Mouse (Mus musculus) midbrain, postnatal 0 days (tissue): ENCODE results near the gene Gdpd3. TPM values are rescaled to one million over a fixed set of nuclear protein-coding genes. Genes with fewer than 3 reads are reported as not detected.
"Not testable (repeated sequence)": the region's sequence is repeated elsewhere in the genome, so short reads cannot be mapped to it uniquely, and the experiment has no call there.

Experiments used
- ATAC-seq: fragments of 200-750 bp; cut with Nextera tagmentation; 2 replicates; pipeline ENCODE4 v1.8.0; 2017; ENCODE audit warnings: moderate number of reproducible peaks, mild to moderate bottlenecking, moderate TSS enrichment, moderate library complexity; ENCODE audit not compliant: low FRiP score
- DNase-seq: peaks from one replicate; pipeline ENCODE4 v3.0.0-alpha.2; 2015; ENCODE audit warnings: low spot score
- H3K27ac ChIP-seq: fragments of 300-500 bp; sonication (generic); 2 replicates; pipeline ENCODE4 v1.5.1; 2014; ENCODE audit warnings: low read depth, mild to moderate bottlenecking, low read length, mixed read lengths
- H3K27me3 ChIP-seq: fragments of 300-500 bp; sonication (generic); 2 replicates; pipeline ENCODE4 v1.6.1; 2014; ENCODE audit warnings: low read length, control low read depth, mixed read lengths; ENCODE audit not compliant: insufficient read depth
- H3K36me3 ChIP-seq: fragments of 300-500 bp; sonication (generic); 2 replicates; pipeline ENCODE4 v1.6.1; 2014; ENCODE audit warnings: low read length, control low read depth, mixed read lengths; ENCODE audit not compliant: insufficient read depth
- H3K4me1 ChIP-seq: fragments of 300-500 bp; sonication (generic); 2 replicates; pipeline ENCODE4 v1.6.1; 2014; ENCODE audit warnings: mild to moderate bottlenecking, control low read depth, antibody characterized with exemption, low read length, mixed read lengths; ENCODE audit not compliant: insufficient read depth
- H3K4me2 ChIP-seq: fragments of 300-500 bp; sonication (generic); 2 replicates; pipeline ENCODE4 v1.6.1; 2014; ENCODE audit warnings: low read depth, mild to moderate bottlenecking, low read length, mixed read lengths; ENCODE audit not compliant: poor library complexity, severe bottlenecking
- H3K4me3 ChIP-seq: fragments of 300-500 bp; sonication (generic); 2 replicates; pipeline ENCODE4 v1.5.1; 2014; ENCODE audit warnings: low read depth, mild to moderate bottlenecking, low read length, moderate library complexity
- H3K9ac ChIP-seq: fragments of 300-500 bp; sonication (generic); replicated peaks from 2 replicates; pipeline ENCODE4 v1.6.1; 2014; ENCODE audit warnings: mild to moderate bottlenecking, low read length, moderate library complexity, mixed read lengths; ENCODE audit not compliant: poor library complexity, severe bottlenecking
- H3K9me3 ChIP-seq: fragments of 300-500 bp; sonication (generic); 2 replicates; pipeline ENCODE4 v1.6.1; 2016; ENCODE audit warnings: low read length, control low read depth
- CTCF ChIP-seq: IDR thresholded peaks from 2 replicates; pipeline ENCODE4 v1.5.1; 2016; ENCODE audit warnings: antibody characterized with exemption, mild to moderate bottlenecking
- WGBS: fragments of 180-500 bp; shearing (Covaris S2); extraction: QIAGEN DNeasy Blood & Tissue Kit; methylation state at CpG from one replicate; pipeline ENCODE4 v1.1.7; 2014; 5-methylcytosine and 5-hydroxymethylcytosine counted together
- polyA plus RNA-seq: library from polyadenylated mRNA; unstranded; fragments of >200 nt; fragmentation: Nextera tagmentation; extraction: Ambion mirVana; gene quantifications from 2 replicates; pipeline ENCODE4 v1.2.1, GENCODE M21; 2015
- total RNA-seq: library from RNA; depleted of rRNA; stranded (reverse); fragments of >200 nt; gene quantifications from 2 replicates; pipeline ENCODE4 v1.2.3, GENCODE M21; 2014; rRNA removed

Gene Gdpd3
- total RNA-seq (0.66 TPM in 1 of 2 replicates, not detected in the other), polyA plus RNA-seq (1.3 TPM in 2 replicates)

DNA sequence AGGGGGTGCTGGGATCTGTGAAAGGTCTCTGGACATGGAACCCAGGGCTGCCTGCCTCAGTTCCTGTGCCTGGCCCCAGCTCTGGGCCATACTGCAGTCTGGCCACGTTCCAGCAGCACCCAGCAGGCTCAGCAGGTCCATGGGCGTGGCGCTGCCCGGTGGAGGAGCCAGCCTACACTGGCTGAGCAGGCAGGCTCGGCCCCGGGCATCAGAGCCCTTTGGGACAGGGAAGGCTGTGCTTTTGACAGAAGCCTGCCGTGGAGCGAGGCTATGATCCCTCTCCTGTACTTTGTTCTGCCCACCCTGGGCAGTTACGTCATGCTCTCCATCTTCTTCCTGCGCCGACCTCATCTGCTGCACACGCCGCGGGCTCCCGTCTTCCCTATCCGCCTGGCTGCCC lies at the start of gene Gdpd3:
Gene Gdpd3, plus strand, starts transcription at position 134 of the 400 bp plus-strand sequence.
- no peak within 1 kb of the TSS for H3K27ac ChIP-seq
- no peak for TF ChIP-seq CTCF
- no peak within 1 kb of the TSS for H3K9ac ChIP-seq
- no peak within 1 kb of the TSS for H3K4me3 ChIP-seq
- no peaks in the 10 kb centered on the region for H3K27me3 ChIP-seq
- peaks cover 55% of the 10 kb centered on the region for H3K36me3 ChIP-seq
- DNase-seq (no peak), ATAC-seq (no peak)
- H3K4me2 ChIP-seq, result no peak within 1 kb of the TSS
- WGBS, result 91% methylated on average over 16 of the region's 16 CpGs
- peaks cover under 1% of the 10 kb centered on the region; the same call in 1 of the 2 replicates for H3K4me1 ChIP-seq
- H3K9me3 ChIP-seq, result no peaks in the 10 kb centered on the region

DNA sequence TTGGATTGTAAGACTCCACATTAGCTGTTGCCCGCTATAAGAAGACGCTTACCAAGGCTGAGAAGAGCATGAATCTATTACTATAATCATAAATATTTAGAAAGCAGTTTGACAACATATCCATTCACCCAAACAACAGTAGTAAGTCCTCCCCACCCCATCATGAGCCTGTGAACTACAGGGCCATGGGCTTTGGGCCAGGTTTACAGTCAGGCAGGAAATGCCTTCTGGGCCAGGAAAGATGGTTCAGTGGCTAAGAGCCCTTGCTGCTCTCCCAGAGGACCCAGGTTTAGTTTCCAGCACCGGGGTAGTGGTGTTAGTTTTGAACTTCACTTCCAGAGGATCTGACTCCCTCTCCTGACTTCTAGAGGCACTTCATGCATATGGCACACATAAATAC lies 48.6 kb upstream of the Gdpd3 start:
- Histone ChIP-seq H3K4me1 (no peaks in the 10 kb centered on the region), H3K27ac (no peak overlapping the region), H3K36me3 (no peaks in the 10 kb centered on the region), H3K4me2 (no peak overlapping the region), H3K9me3 (no peaks in the 10 kb centered on the region), H3K4me3 (no peak overlapping the region), H3K9ac (no peak overlapping the region), H3K27me3 (no peaks in the 10 kb centered on the region)
- ATAC-seq (no peak), DNase-seq (no peak)
- no peak for TF ChIP-seq CTCF
- whole genome bisulfite sequencing, result 96% methylated on average over 3 of the region's 3 CpGs

DNA sequence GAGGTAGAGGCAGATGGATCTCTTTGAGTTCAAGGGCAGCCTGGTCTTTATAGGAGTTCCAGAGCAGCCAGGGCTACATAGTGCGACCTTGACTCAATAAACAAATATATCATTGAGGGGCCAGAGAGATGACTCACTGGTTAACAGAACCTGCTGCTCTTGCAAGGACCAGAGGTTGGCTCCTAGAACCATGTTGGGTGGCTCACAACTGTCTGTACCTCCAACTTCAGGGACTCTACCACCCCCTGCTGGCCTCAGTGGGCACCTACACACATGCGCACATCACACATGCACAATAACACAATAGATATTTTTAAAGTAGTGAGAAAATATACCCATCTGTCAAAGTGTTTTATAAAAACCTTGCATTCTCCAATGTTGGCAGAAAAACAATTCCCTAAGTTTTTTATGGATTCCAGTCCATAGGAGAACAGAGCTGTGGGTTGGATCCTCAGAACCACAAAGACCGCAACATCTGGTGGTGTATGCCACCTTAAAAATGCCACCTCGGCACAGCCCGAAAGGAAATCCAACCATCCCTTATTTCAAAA lies 47.3 kb upstream of the Gdpd3 start:
- H3K9me3 ChIP-seq, result no peaks in the 10 kb centered on the region

DNA sequence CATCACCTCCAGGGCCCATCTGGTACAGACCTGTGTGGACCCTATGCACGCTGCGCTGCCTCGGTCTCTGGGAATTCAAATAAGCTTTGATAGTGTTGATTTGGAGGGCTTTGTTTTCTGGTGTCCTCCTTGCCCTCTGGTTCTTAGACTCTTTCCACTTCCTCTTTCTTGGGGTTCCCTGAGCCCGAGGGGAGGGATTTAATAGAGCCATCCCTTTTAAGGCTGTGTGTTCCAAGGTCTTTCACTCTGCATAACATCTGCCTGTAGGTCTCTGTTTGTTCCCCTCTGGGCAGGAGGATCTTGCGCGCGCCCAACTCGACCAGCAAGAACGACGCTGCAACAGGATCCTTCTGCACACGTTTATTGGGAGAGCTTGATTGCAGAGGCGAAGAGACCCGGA lies 44.5 kb upstream of the Gdpd3 start:
- H3K27ac ChIP-seq, result no peak overlapping the region
- DNase-seq (no peak), ATAC-seq (no peak)
- no peaks in the 10 kb centered on the region for H3K9me3 ChIP-seq
- no peaks in the 10 kb centered on the region for H3K27me3 ChIP-seq
- H3K4me3 ChIP-seq, result no peak overlapping the region
- H3K9ac ChIP-seq, result no peak overlapping the region
- H3K4me2 ChIP-seq, result no peak overlapping the region
- WGBS, result 93% methylated on average over 13 of the region's 13 CpGs
- H3K4me1 ChIP-seq, result no peaks in the 10 kb centered on the region
- no peak for TF ChIP-seq CTCF
- H3K36me3 ChIP-seq, result no peaks in the 10 kb centered on the region

More for the DNA sequence above, 47.3 kb upstream of the Gdpd3 start:
- no peak overlapping the region for H3K4me2 ChIP-seq
- peak; percentile 24 for TF ChIP-seq CTCF
- H3K4me1 ChIP-seq, result no peaks in the 10 kb centered on the region
- ATAC-seq (no peak), DNase-seq (no peak)
- H3K4me3 ChIP-seq, result no peak overlapping the region
- no peaks in the 10 kb centered on the region for H3K27me3 ChIP-seq
- 95% methylated on average over 5 of the region's 5 CpGs for WGBS
- no peak overlapping the region for H3K27ac ChIP-seq
- H3K36me3 ChIP-seq, result no peaks in the 10 kb centered on the region
- no peak overlapping the region for H3K9ac ChIP-seq

DNA sequence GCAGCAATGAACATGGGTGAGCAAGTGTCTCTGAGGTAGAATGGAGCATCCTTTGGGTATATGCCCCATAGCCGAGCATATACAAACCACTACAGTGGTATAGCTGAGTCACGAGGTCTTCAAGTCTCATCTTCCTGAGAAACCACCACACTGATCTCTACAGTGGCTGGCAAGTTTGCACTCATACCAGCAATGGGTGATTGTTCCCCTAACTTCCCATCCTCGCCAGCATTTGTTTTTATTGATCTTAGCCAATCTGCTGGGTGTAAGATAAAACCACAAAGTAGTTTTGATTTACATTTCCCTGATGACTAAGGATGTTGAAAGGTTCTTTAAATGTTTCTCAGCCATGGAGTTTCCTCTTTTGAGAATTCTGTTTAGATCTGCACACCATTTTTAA lies 41.1 kb upstream of the Gdpd3 start:
- WGBS, result 81% methylated on average over 3 of the region's 3 CpGs
- ATAC-seq, result no peak
- no peak for TF ChIP-seq CTCF

DNA sequence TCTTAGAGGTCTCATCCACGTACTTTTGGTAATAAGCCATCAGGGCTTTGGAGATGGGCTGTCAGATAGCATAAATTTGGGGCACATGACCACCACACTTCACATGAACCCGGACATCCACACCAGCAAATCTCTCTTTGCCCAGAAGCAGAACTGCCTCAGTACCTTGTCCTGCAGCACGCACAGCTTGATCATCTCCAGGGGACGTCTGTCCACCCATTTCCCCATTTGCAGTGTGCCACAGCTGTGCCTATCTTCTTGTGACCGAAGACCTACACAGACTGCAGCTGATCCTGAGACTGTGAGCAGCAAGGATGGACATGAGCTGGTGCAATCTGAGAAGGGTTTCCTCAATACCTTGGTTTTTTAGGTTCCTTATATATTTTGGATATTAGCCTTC lies 40.5 kb upstream of the Gdpd3 start:
- H3K36me3 ChIP-seq, result no peaks in the 10 kb centered on the region
- H3K9ac ChIP-seq, result no peak overlapping the region
- no peak overlapping the region for H3K27ac ChIP-seq
- TF ChIP-seq CTCF, result no peak
- H3K9me3 ChIP-seq, result no peaks in the 10 kb centered on the region
- ATAC-seq (no peak), DNase-seq (no peak)
- H3K4me1 ChIP-seq, result no peaks in the 10 kb centered on the region
- WGBS, result 85% methylated on average over 5 of the region's 5 CpGs
- no peaks in the 10 kb centered on the region for H3K27me3 ChIP-seq
- H3K4me3 ChIP-seq, result no peak overlapping the region
- no peak overlapping the region for H3K4me2 ChIP-seq

More for the DNA sequence above, 41.1 kb upstream of the Gdpd3 start:
- H3K27me3 ChIP-seq, result no peaks in the 10 kb centered on the region
- no peaks in the 10 kb centered on the region for H3K36me3 ChIP-seq
- DNase-seq, result no peak
- no peak overlapping the region for H3K27ac ChIP-seq
- H3K9me3 ChIP-seq, result no peaks in the 10 kb centered on the region
- no peak overlapping the region for H3K4me3 ChIP-seq
- H3K4me2 ChIP-seq, result no peak overlapping the region
- H3K4me1 ChIP-seq, result no peaks in the 10 kb centered on the region
- H3K9ac ChIP-seq, result no peak overlapping the region

DNA sequence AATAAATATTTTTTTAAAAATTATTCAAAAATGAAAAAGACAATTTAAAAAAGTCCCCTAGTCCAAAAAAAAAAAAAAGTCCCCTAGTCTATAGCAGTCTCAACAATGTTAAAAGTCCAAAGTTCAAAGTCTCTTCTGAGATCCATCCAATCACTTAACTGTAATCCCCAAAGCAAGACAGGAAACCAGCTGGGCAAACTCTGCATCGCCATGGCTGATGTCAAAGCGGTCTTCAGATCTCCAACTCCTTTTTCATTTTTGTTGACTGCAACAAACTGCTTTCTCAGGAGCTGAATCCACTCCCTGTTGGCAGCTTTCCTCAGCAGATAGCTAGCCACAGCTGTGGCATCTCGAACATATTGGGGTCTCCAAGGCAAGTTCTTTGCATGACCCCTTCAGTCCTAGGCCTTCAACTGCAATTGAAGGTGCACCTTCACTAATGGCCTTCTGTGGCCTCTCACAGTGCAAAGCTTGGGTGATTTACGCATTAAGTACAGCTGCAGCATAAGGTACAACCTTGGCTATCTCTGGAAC lies 35.8 kb upstream of the Gdpd3 start:
- WGBS, result 82% methylated on average over 4 of the region's 4 CpGs
- not testable (repeated sequence) for H3K27ac ChIP-seq, H3K27me3 ChIP-seq, H3K9ac ChIP-seq, H3K9me3 ChIP-seq, ATAC-seq, H3K4me1 ChIP-seq, H3K4me3 ChIP-seq, DNase-seq, H3K36me3 ChIP-seq, H3K4me2 ChIP-seq
